32 mouse cellular contexts compared by ENCODE assay signal in the genomic region with DNA sequence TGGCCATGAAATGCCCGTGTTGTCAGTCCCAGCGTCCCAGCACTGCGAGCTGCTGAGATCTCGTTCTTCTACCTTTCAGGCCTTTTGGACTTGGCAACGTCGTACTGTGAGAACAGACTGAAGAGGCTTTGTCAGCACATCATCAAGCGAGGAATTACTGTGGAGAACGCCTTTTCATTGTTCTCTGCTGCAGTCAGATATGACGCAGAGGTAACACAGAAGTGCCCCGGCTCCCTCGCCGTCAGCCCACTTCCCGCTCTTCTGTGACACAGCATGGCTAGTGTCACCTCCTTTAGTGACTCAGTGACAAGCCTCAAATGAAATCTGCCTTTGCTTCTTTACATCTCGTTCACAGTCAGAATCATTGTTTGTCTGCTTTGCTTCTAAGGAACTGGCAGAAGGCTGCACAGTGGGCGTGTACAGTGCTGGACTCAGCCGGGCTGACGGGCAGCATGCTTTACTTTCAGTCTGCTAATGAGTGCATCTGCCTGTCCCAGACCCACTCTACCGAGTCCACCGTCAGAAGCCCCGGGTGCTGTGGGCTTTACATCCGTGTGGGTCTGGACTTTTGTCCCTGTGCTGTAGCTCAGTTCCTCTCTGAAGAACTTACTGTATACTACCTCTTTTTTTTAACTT. TPM values are rescaled to one million over a fixed set of nuclear protein-coding genes. Genes with fewer than 3 reads are reported as not detected.
A peak's percentile ranks its signal among the peaks of the same experiment; 100 is the strongest.
DNase-seq lines count a peak whose midpoint lies in the region; ATAC-seq and TF ChIP-seq lines count a peak whose summit lies in the region.
"Had no signal": no experiment of that assay in that cellular context is flagged by ENCODE, and none has a peak within 500 bp of the region (broad histone marks: within the 10 kb centered on the region; RNA-seq: fewer than 3 reads in every experiment).

No protein-coding gene starts in this region.

- TF ChIP-seq CTCF in heart, postnatal 0 days (IDR thresholded peaks at IDR 0.05; ENCODE audit: low read depth) = no peak

- peak; percentile 81 for ATAC-seq in heart, postnatal 0 days (ENCODE audit: insufficient read depth, low read depth)
- ATAC-seq: intestine, postnatal 0 days; midbrain, embryonic 13.5 days; Patski had no signal

- H3K9ac ChIP-seq in heart, postnatal 0 days (replicated peaks; ENCODE audit: low read depth, low read length) = no peak overlapping the region
- H3K9ac ChIP-seq: liver, embryonic 15.5 days; lung, embryonic 15.5 days; midbrain, embryonic 13.5 days had no signal

- 64% methylated on average over 21 of the region's 21 CpGs for WGBS in heart, embryonic 10.5 days
- 43% methylated on average over 21 of the region's 21 CpGs for WGBS in heart, postnatal 0 days

- H3K4me2 ChIP-seq in heart, postnatal 0 days (ENCODE audit: low read depth, low read length) = peak overlapping the region; percentile 46
- H3K4me2 ChIP-seq: liver, embryonic 15.5 days; lung, embryonic 15.5 days; midbrain, embryonic 13.5 days had no signal

- no peaks in the 10 kb centered on the region for H3K4me1 ChIP-seq in heart, embryonic 10.5 days
- H3K4me1 ChIP-seq in heart, postnatal 0 days (ENCODE audit: control insufficient read depth, insufficient read depth) = no peaks in the 10 kb centered on the region
- H3K4me1 ChIP-seq: forebrain, embryonic 10.5 days; limb, embryonic 10.5 days; liver, embryonic 15.5 days; lung, embryonic 15.5 days; midbrain, embryonic 13.5 days had no signal

- no peak overlapping the region for H3K27ac ChIP-seq in heart, embryonic 10.5 days
- no peak overlapping the region for H3K27ac ChIP-seq in heart, postnatal 0 days (ENCODE audit: low read depth)
- H3K27ac ChIP-seq: forebrain, embryonic 10.5 days; limb, embryonic 10.5 days; liver, embryonic 15.5 days; lung, embryonic 15.5 days; midbrain, embryonic 13.5 days had no signal

- H3K4me3 ChIP-seq in heart, embryonic 10.5 days = no peak overlapping the region
- peak overlapping the region; percentile 10; the same call in 1 of the 2 replicates for H3K4me3 ChIP-seq in heart, postnatal 0 days (ENCODE audit: low read depth, low read length)
- H3K4me3 ChIP-seq: forebrain, embryonic 10.5 days; limb, embryonic 10.5 days; liver, embryonic 15.5 days; lung, embryonic 15.5 days; megakaryocyte, embryonic 14.5 days; midbrain, embryonic 13.5 days had no signal

- peak; percentile 78 for DNase-seq in heart, embryonic 10.5 days (ENCODE audit: low spot score)
- DNase-seq in heart, postnatal 36 days = no peak
- peak; percentile 32 for DNase-seq in heart, postnatal 0 days (ENCODE audit: low spot score)
- no peak for DNase-seq in heart, postnatal 25 days (ENCODE audit: low spot score)
- DNase-seq in right cerebral cortex, adult 18-20 months = peak; percentile 4
- no peak for DNase-seq in right cerebral cortex, postnatal 36 days (ENCODE audit: low spot score in 2 of 2)
- DNase-seq in gastrocnemius, postnatal 25 days = no peak
- DNase-seq: adrenal gland, postnatal 36 days; cerebellum, adult 11-12 months; gastrocnemius, postnatal 10 days; liver; lung, postnatal 36 days; right cerebral cortex, postnatal 25 days; thymus, postnatal 14 days had no signal

- H3K27me3 ChIP-seq in heart, embryonic 10.5 days (ENCODE audit: insufficient read depth, poor library complexity, severe bottlenecking) = no peaks in the 10 kb centered on the region
- peaks cover 11% of the 10 kb centered on the region; the same call in 1 of the 2 replicates for H3K27me3 ChIP-seq in heart, postnatal 0 days (ENCODE audit: control insufficient read depth, insufficient read depth, low read length)
- H3K27me3 ChIP-seq: CH12.LX; liver, embryonic 15.5 days; lung, embryonic 15.5 days; megakaryocyte, embryonic 14.5 days; midbrain, embryonic 13.5 days; Patski had no signal

- no peak for TF ChIP-seq EP300 in heart, postnatal 0 days (IDR thresholded peaks at IDR 0.05; ENCODE audit: low read depth)

- peaks cover 83% of the 10 kb centered on the region for H3K36me3 ChIP-seq in heart, embryonic 10.5 days
- peaks cover 42% of the 10 kb centered on the region for H3K36me3 ChIP-seq in heart, postnatal 0 days (replicated peaks; ENCODE audit: control insufficient read depth, insufficient read depth, low read length)

- intact Hi-C loops in heart, postnatal 36 days (cut with DNase I) = no loop called here
- intact Hi-C loops in heart, postnatal 25 days (cut with DNase I) = loop anchor here (10.0 kb wide), 1 partner anchor 76 kb away; no protein-coding TSS in a partner anchor

- H3K9me3 ChIP-seq in heart, embryonic 10.5 days = no peaks in the 10 kb centered on the region
- no peaks in the 10 kb centered on the region for H3K9me3 ChIP-seq in heart, postnatal 0 days (replicated peaks; ENCODE audit: control insufficient read depth, low read length)
- H3K9me3 ChIP-seq: forebrain, embryonic 10.5 days; G1E; limb, embryonic 10.5 days; liver, embryonic 15.5 days; lung, embryonic 15.5 days; megakaryocyte, embryonic 14.5 days; midbrain, embryonic 13.5 days had no signal

RNA-seq across cellular contexts. Expression of a gene that starts 29.4 kb away (rescaled TPM):
- polyA plus RNA-seq in heart, embryonic 10.5 days (2016; fragmentation: Nextera tagmentation; extraction: Ambion mirVana) = 36.1 and 63.3 TPM in 2 replicates
- 10 to 100 TPM in 1 of 2 experiments, 1 to 10 TPM in 1; 9.2 to 14.0 TPM for total RNA-seq in heart, postnatal 36 days (2021)
- 9.5 and 16.3 TPM in 2 replicates for total RNA-seq in heart, postnatal 0 days (2014; rRNA removed; ENCODE audit: low replicate concordance)
- polyA plus RNA-seq in heart, postnatal 0 days (2015; fragmentation: Nextera tagmentation; extraction: Ambion mirVana) = 7.8 and 8.1 TPM in 2 replicates
- total RNA-seq in heart, postnatal 25 days (2021) = 10 to 100 TPM; 11.0 to 11.5 TPM
- total RNA-seq in gastrocnemius, postnatal 25 days (2021) = 10 to 100 TPM; 10.9 to 12.4 TPM

RNA-seq across cellular contexts. Expression of a gene that starts 29.6 kb away (rescaled TPM):
- polyA plus RNA-seq in heart, embryonic 10.5 days (2016; fragmentation: Nextera tagmentation; extraction: Ambion mirVana) = not detected in 2 replicates
- total RNA-seq in heart, postnatal 36 days (2021) = not detected
- not detected in 2 replicates for total RNA-seq in heart, postnatal 0 days (2014; rRNA removed; ENCODE audit: low replicate concordance)
- polyA plus RNA-seq in heart, postnatal 0 days (2015; fragmentation: Nextera tagmentation; extraction: Ambion mirVana) = not detected in 2 replicates
- not detected for total RNA-seq in heart, postnatal 25 days (2021)
- total RNA-seq in gastrocnemius, postnatal 25 days (2021) = not detected
- total RNA-seq: adrenal gland, adult 18-20 months; G1E; gastrocnemius, postnatal 10 days; heart, postnatal 10 days; layer of hippocampus, postnatal 14 days had no signal
- polyA plus RNA-seq: embryonic facial prominence, embryonic 11.5 days; forebrain, embryonic 10.5 days; G1E; intestine, postnatal 0 days; kidney, embryonic 14.5 days; limb, embryonic 10.5 days; liver, embryonic 15.5 days; midbrain, embryonic 13.5 days; neural tube, embryonic 11.5 days; testis, adult 2 months had no signal

RNA-seq across cellular contexts. Expression of a gene that starts 51.9 kb away (rescaled TPM):
- polyA plus RNA-seq in heart, embryonic 10.5 days (2016; fragmentation: Nextera tagmentation; extraction: Ambion mirVana) = not detected in 2 replicates
- not detected for total RNA-seq in heart, postnatal 36 days (2021)
- not detected in 2 replicates for total RNA-seq in heart, postnatal 0 days (2014; rRNA removed; ENCODE audit: low replicate concordance)
- not detected in 2 replicates for polyA plus RNA-seq in heart, postnatal 0 days (2015; fragmentation: Nextera tagmentation; extraction: Ambion mirVana)
- not detected for total RNA-seq in heart, postnatal 25 days (2021)
- total RNA-seq in gastrocnemius, postnatal 25 days (2021) = not detected
- total RNA-seq: adrenal gland, adult 18-20 months; adrenal gland, postnatal 36 days; CH12.LX; gastrocnemius, postnatal 10 days; heart, postnatal 10 days; layer of hippocampus, postnatal 14 days had no signal
- polyA plus RNA-seq: embryonic facial prominence, embryonic 11.5 days; forebrain, embryonic 10.5 days; G1E; intestine, postnatal 0 days; kidney, embryonic 14.5 days; limb, embryonic 10.5 days; liver, embryonic 15.5 days; lung, embryonic 15.5 days; midbrain, embryonic 13.5 days; neural tube, embryonic 11.5 days; Patski; spleen, adult 2 months had no signal

Comparison
In these comparisons a context has a peak if more than half of its experiments do, and no peak if none do; other contexts are left out.
1. DNase-seq: peak in heart, embryonic 10.5 days (single experiment), heart, postnatal 0 days (single experiment) and right cerebral cortex, adult 18-20 months (single experiment); none in heart, postnatal 36 days (0 of 2), heart, postnatal 25 days (single experiment), right cerebral cortex, postnatal 36 days (0 of 2) and gastrocnemius, postnatal 25 days (single experiment).